Mouse (Mus musculus) lung, embryonic 16.5 days (tissue): ENCODE results near the gene Slc38a4. TPM values are rescaled to one million over a fixed set of nuclear protein-coding genes. Genes with fewer than 3 reads are reported as not detected.

Experiments used
- ATAC-seq: fragments of 200-750 bp; cut with Nextera tagmentation; 2 replicates; pipeline ENCODE4 v1.8.0; 2017; ENCODE audit warnings: low read depth, mild to moderate bottlenecking, moderate library complexity
- H3K27ac ChIP-seq: fragments of 300-500 bp; sonication (generic); 2 replicates; pipeline ENCODE4 v1.5.1; 2014; ENCODE audit warnings: mild to moderate bottlenecking, control low read depth, low read length
- H3K27me3 ChIP-seq: fragments of 300-500 bp; sonication (generic); 2 replicates; pipeline ENCODE4 v1.6.1; 2014; ENCODE audit warnings: low read depth, low read length, mixed read lengths; ENCODE audit not compliant: control insufficient read depth, insufficient read depth
- H3K36me3 ChIP-seq: fragments of 300-500 bp; sonication (generic); 2 replicates; pipeline ENCODE4 v1.6.1; 2014; ENCODE audit warnings: low read length; ENCODE audit not compliant: control insufficient read depth, insufficient read depth
- H3K4me1 ChIP-seq: fragments of 300-500 bp; sonication (generic); replicated peaks from 2 replicates; pipeline ENCODE4 v1.6.1; 2014; ENCODE audit warnings: low read length, mixed read lengths; ENCODE audit not compliant: control insufficient read depth, insufficient read depth
- H3K4me2 ChIP-seq: fragments of 300-500 bp; sonication (generic); 2 replicates; pipeline ENCODE4 v1.6.1; 2014; ENCODE audit warnings: low read depth, low read length, control low read depth
- H3K4me3 ChIP-seq: fragments of 300-500 bp; sonication (generic); 2 replicates; pipeline ENCODE4 v1.5.1; 2014; ENCODE audit warnings: mild to moderate bottlenecking, low read length, control low read depth
- H3K9ac ChIP-seq: fragments of 300-500 bp; sonication (generic); 2 replicates; pipeline ENCODE4 v1.6.1; 2014; ENCODE audit warnings: low read length, control low read depth
- H3K9me3 ChIP-seq: fragments of 300-500 bp; sonication (generic); 2 replicates; pipeline ENCODE4 v1.6.1; 2016; ENCODE audit warnings: low read length; ENCODE audit not compliant: control insufficient read depth
- WGBS: fragments of 180-500 bp; shearing (Covaris S2); extraction: QIAGEN DNeasy Blood & Tissue Kit; methylation state at CpG from one replicate; pipeline ENCODE4 v1.1.7; 2014; 5-methylcytosine and 5-hydroxymethylcytosine counted together
- polyA plus RNA-seq: library from polyadenylated mRNA; unstranded; fragments of >200 nt; fragmentation: Nextera tagmentation; extraction: Ambion mirVana; gene quantifications from 2 replicates; pipeline ENCODE4 v1.2.1, GENCODE M21; 2015

Gene Slc38a4
- polyA plus RNA-seq, 1 experiment from 2014 or later: 64.8 TPM

GRCm38 (mm10) chr15:97015036-97015596 is 40.6 kb downstream of the Slc38a4 start:
- peaks cover 6% of the 10 kb centered on the region for H3K4me1 ChIP-seq
- no peak overlapping the region for H3K4me2 ChIP-seq
- H3K27me3 ChIP-seq: no peaks in the 10 kb centered on the region
- ATAC-seq: peak; percentile 61
- 72% methylated on average over 12 of the region's 12 CpGs for WGBS
- H3K9ac ChIP-seq: no peak overlapping the region
- H3K4me3 ChIP-seq: no peak overlapping the region
- H3K9me3 ChIP-seq: no peaks in the 10 kb centered on the region
- H3K36me3 ChIP-seq: peaks cover 8% of the 10 kb centered on the region; the same call in 1 of the 2 replicates
- no peak overlapping the region; the same call in 1 of the 2 replicates for H3K27ac ChIP-seq

DNA sequence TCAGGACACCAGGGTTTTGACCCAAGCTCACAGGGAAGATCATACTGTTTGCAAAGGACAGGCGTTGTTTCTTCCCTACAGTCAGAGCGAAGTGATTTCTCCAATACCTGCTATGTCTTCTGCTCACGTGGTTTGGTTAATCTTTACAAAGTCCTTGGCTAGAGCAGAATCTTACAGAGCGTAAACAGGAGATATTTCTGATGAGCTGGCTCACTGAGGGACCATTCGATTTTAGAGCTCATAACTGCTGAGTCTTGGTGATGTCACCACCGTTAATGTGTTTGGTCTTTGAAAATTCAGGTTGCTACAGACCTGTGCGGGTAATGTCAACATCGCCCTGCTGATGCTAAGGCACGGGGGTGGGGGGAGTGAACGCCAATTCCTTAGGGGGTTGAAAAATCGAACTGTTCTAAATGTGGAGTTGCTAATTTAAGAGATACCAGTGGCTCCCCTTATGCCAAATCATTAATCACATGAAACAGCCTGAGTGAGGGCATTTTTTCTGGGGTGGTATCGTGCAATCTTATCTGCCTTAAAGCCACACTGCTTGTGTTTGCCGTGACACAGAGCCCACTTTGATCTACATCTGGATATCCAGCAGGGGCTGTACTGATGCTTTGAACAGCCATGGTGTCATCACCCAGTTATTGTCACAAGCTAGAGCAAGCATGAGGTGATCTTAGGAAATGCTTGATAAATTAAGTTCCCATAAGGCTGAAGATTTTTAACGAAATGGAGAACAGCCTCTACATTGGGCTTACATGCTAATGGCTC is 44.0 kb downstream of the Slc38a4 start:
- peaks cover 10% of the 10 kb centered on the region for H3K36me3 ChIP-seq

GRCm38 (mm10) chr15:97009271-97009670 is 46.5 kb downstream of the Slc38a4 start:
- ATAC-seq: no peak
- H3K27ac ChIP-seq: no peak overlapping the region
- H3K27me3 ChIP-seq: no peaks in the 10 kb centered on the region
- H3K4me2 ChIP-seq: no peak overlapping the region
- WGBS: 68% methylated on average over 3 of the region's 3 CpGs
- H3K4me1 ChIP-seq: 0 out of 2 replicates have a peak, but pooled peaks cover 4% of the 10 kb centered on the region
- no peak overlapping the region for H3K4me3 ChIP-seq
- H3K9ac ChIP-seq: no peak overlapping the region
- no peaks in the 10 kb centered on the region for H3K9me3 ChIP-seq
- H3K36me3 ChIP-seq: peaks cover 5% of the 10 kb centered on the region

More for the DNA sequence above, 44.0 kb downstream of the Slc38a4 start:
- H3K4me1 ChIP-seq: peaks cover 6% of the 10 kb centered on the region
- no peak overlapping the region for H3K4me3 ChIP-seq
- H3K9ac ChIP-seq: no peak overlapping the region
- no peak for ATAC-seq
- no peaks in the 10 kb centered on the region for H3K9me3 ChIP-seq
- no peak overlapping the region for H3K27ac ChIP-seq
- no peak overlapping the region for H3K4me2 ChIP-seq
- 66% methylated on average over 14 of the region's 14 CpGs for WGBS
- no peaks in the 10 kb centered on the region for H3K27me3 ChIP-seq

GRCm38 (mm10) chr15:97005631-97006234 is 50.0 kb downstream of the Slc38a4 start:
- H3K4me3 ChIP-seq: no peak overlapping the region
- no peak overlapping the region for H3K4me2 ChIP-seq
- 81% methylated on average over 15 of the region's 15 CpGs for WGBS
- H3K9me3 ChIP-seq: no peaks in the 10 kb centered on the region
- H3K27ac ChIP-seq: no peak overlapping the region
- ATAC-seq: no peak
- H3K9ac ChIP-seq: no peak overlapping the region
- peaks cover 27% of the 10 kb centered on the region for H3K4me1 ChIP-seq
- H3K36me3 ChIP-seq: peaks cover 2% of the 10 kb centered on the region; the same call in 1 of the 2 replicates
- H3K27me3 ChIP-seq: no peaks in the 10 kb centered on the region

- no peak overlapping the region for H3K9ac ChIP-seq
Measured at GRCm38 (mm10) chr15:97004525-97004867, 51.3 kb downstream of the Slc38a4 start.

GRCm38 (mm10) chr15:97003851-97004524 is 51.8 kb downstream of the Slc38a4 start:
- peak overlapping the region; percentile 13; the same call in 1 of the 2 replicates for H3K4me2 ChIP-seq

More at GRCm38 (mm10) chr15:97004525-97004867, 51.3 kb downstream of the Slc38a4 start:
- no peak; the same call in 1 of the 2 replicates for ATAC-seq
- no peaks in the 10 kb centered on the region for H3K9me3 ChIP-seq
- H3K4me2 ChIP-seq: peak overlapping the region; percentile 13; the same call in 1 of the 2 replicates
- H3K4me1 ChIP-seq: peaks cover 33% of the 10 kb centered on the region
- H3K36me3 ChIP-seq: peaks cover 2% of the 10 kb centered on the region; the same call in 1 of the 2 replicates
- H3K27ac ChIP-seq: peak overlapping the region; percentile 70
- WGBS: 40% methylated on average over 7 of the region's 7 CpGs
- H3K27me3 ChIP-seq: no peaks in the 10 kb centered on the region
- no peak overlapping the region for H3K4me3 ChIP-seq

DNA sequence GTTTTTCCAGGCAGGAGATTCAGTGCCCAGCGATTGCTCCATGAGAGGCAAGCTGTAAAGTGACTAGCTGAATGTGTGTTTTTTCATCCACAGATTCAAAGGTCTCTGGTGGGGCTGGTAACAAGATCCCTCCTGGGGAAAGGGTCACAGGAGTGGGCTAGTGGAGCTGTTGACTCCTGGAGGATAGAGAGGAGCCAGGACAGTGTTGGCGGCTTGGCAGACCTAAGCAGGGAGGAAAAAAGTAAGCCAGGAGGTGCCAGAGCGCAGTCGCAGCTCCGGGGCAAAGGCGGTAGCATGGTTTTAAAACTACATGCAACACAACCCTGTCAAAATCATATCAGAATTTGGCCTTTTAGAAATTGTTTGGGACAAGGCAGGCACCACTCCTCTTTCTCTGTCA is 52.6 kb downstream of the Slc38a4 start:
- Histone ChIP-seq H3K36me3 (0 out of 2 replicates have a peak, but pooled peaks cover under 1% of the 10 kb centered on the region), H3K27me3 (no peaks in the 10 kb centered on the region), H3K4me2 (no peak overlapping the region), H3K4me1 (peaks cover 33% of the 10 kb centered on the region), H3K4me3 (no peak overlapping the region), H3K9me3 (no peaks in the 10 kb centered on the region), H3K9ac (no peak overlapping the region), H3K27ac (peak overlapping the region; percentile 70)
- ATAC-seq: no peak
- 72% methylated on average over 6 of the region's 6 CpGs for WGBS

More at GRCm38 (mm10) chr15:97003851-97004524, 51.8 kb downstream of the Slc38a4 start:
- H3K4me1 ChIP-seq: peaks cover 33% of the 10 kb centered on the region
- H3K36me3 ChIP-seq: peaks cover 2% of the 10 kb centered on the region; the same call in 1 of the 2 replicates
- 20% methylated on average over 10 of the region's 10 CpGs for WGBS
- H3K4me3 ChIP-seq: no peak overlapping the region
- peak overlapping the region; percentile 70 for H3K27ac ChIP-seq
- H3K9ac ChIP-seq: no peak overlapping the region
- ATAC-seq: peak; percentile 59
- no peaks in the 10 kb centered on the region for H3K9me3 ChIP-seq
- no peaks in the 10 kb centered on the region for H3K27me3 ChIP-seq

DNA sequence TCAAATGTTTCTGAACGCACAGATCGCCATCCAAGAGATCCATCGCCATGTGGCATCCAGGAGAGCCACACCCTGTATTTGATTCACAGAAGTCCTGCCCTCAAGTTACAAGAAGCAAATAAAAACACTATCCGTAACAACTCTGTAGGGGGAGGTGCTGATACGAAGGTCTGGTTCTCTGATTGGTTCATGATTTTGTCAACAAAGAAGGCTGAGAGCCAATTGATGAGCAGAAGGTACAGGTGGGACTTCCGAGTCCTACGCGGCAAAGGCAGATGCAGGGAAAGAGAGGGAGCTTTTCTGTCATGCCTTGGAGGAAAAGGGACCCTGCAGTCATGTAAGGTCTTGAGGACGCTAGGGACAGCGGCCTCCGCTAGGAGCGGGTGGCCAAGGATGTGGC is 53.0 kb downstream of the Slc38a4 start:
- Histone ChIP-seq H3K27ac (no peak overlapping the region), H3K9ac (no peak overlapping the region), H3K4me3 (no peak overlapping the region), H3K36me3 (0 out of 2 replicates have a peak, but pooled peaks cover 3% of the 10 kb centered on the region), H3K9me3 (no peaks in the 10 kb centered on the region), H3K4me1 (peaks cover 33% of the 10 kb centered on the region), H3K4me2 (no peak overlapping the region), H3K27me3 (no peaks in the 10 kb centered on the region)
- WGBS: 78% methylated on average over 12 of the region's 12 CpGs
- ATAC-seq: no peak
